Mouse (Mus musculus) heart, embryonic 14.5 days (tissue): ENCODE measurements around the gene Prc1. TPM values are rescaled to one million over a fixed set of nuclear protein-coding genes. Genes with fewer than 3 reads are reported as not detected.
A peak's percentile ranks its signal among the peaks of the same experiment; 100 is the strongest.

ENCODE experiments used
- ATAC-seq: fragments of 200-750 bp; cut with Nextera tagmentation; 2 replicates; pipeline ENCODE4 v1.8.0; 2017; ENCODE audit warnings: low read depth, moderate TSS enrichment; ENCODE audit not compliant: insufficient number of reproducible peaks, insufficient read depth, low FRiP score
- H3K27ac ChIP-seq, 2 experiments: fragments of 200-500 bp in 1 of 2; fragments of 300-500 bp in 1 of 2; sonication (generic) in 1 of 2; replicated peaks in 1 of 2; 2 replicates each; pipeline ENCODE4 v1.5.1; 2012 to 2014; ENCODE audit warnings: low read depth in 2 of 2, low read length in 2 of 2, control low read depth in 1 of 2, mild to moderate bottlenecking in 1 of 2, mixed read lengths in 1 of 2; ENCODE audit not compliant: control insufficient read depth in 1 of 2, insufficient read depth in 1 of 2
- H3K27me3 ChIP-seq: fragments of 300-500 bp; sonication (generic); 2 replicates; pipeline ENCODE4 v1.6.1; 2014; ENCODE audit warnings: mild to moderate bottlenecking, low read length, control low read depth; ENCODE audit not compliant: control insufficient read depth, insufficient read depth
- H3K36me3 ChIP-seq: fragments of 300-500 bp; sonication (generic); 2 replicates; pipeline ENCODE4 v1.6.1; 2014; ENCODE audit warnings: mild to moderate bottlenecking, control low read depth, low read length, mixed read lengths; ENCODE audit not compliant: control insufficient read depth, insufficient read depth
- H3K4me1 ChIP-seq, 2 experiments: fragments of 200-500 bp in 1 of 2; fragments of 300-500 bp in 1 of 2; sonication (generic) in 1 of 2; 2 replicates each; pipeline ENCODE4 v1.6.1; 2012 to 2014; ENCODE audit warnings: low read length in 2 of 2, control low read depth in 1 of 2, mixed read lengths in 1 of 2; ENCODE audit not compliant: control insufficient read depth in 2 of 2, insufficient read depth in 2 of 2
- H3K4me2 ChIP-seq: fragments of 300-500 bp; sonication (generic); 2 replicates; pipeline ENCODE4 v1.6.1; 2014; ENCODE audit warnings: mild to moderate bottlenecking, low read length
- H3K4me3 ChIP-seq, 2 experiments: fragments of 200-500 bp in 1 of 2; fragments of 300-500 bp in 1 of 2; sonication (generic) in 1 of 2; 2 replicates each; pipeline ENCODE4 v1.5.1; 2012 to 2014; ENCODE audit warnings: low read length in 2 of 2, mild to moderate bottlenecking in 2 of 2, control low read depth in 1 of 2, low read depth in 1 of 2, moderate library complexity in 1 of 2; ENCODE audit not compliant: control insufficient read depth in 1 of 2, insufficient read depth in 1 of 2
- H3K9ac ChIP-seq: fragments of 300-500 bp; sonication (generic); 2 replicates; pipeline ENCODE4 v1.6.1; 2014; ENCODE audit warnings: mild to moderate bottlenecking, low read length
- H3K9me3 ChIP-seq: fragments of 300-500 bp; sonication (generic); 2 replicates; pipeline ENCODE4 v1.6.1; 2016; ENCODE audit warnings: low read length, control low read depth; ENCODE audit not compliant: control insufficient read depth
- WGBS: fragments of 180-500 bp; shearing (Covaris S2); extraction: QIAGEN DNeasy Blood & Tissue Kit; methylation state at CpG from one replicate; pipeline ENCODE4 v1.1.7; 2014; 5-methylcytosine and 5-hydroxymethylcytosine counted together
- polyA plus RNA-seq: library from polyadenylated mRNA; unstranded; fragments of >200 nt; fragmentation: Nextera tagmentation; extraction: Ambion mirVana; gene quantifications from 2 replicates; pipeline ENCODE4 v1.2.1, GENCODE M21; 2014

Gene Prc1
- polyA plus RNA-seq, 1 experiment from 2014 or later, result 148 TPM

GRCm38 (mm10) chr7:80358039-80358438 is 63.8 kb downstream of the Prc1 start:
- ATAC-seq, result no peak
- peaks cover 95% of the 10 kb centered on the region for H3K36me3 ChIP-seq
- WGBS, result 51% methylated on average over 4 of the region's 4 CpGs

GRCm38 (mm10) chr7:80360435-80360834 is 66.2 kb downstream of the Prc1 start:
- H3K9ac ChIP-seq, result no peak overlapping the region
- H3K9me3 ChIP-seq, result 0 out of 2 replicates have a peak, but pooled peaks cover 4% of the 10 kb centered on the region
- no peak overlapping the region for H3K4me3 ChIP-seq
- H3K27me3 ChIP-seq, result no peaks in the 10 kb centered on the region
- no peak for ATAC-seq
- H3K27ac ChIP-seq, result no peak overlapping the region
- H3K4me2 ChIP-seq, result no peak overlapping the region
- 50% methylated on average over 3 of the region's 3 CpGs for WGBS
- H3K4me1 ChIP-seq, result peaks cover 0 to 2% of the 10 kb centered on the region in 2 experiments; a peak in 1 of 4 replicates
- H3K36me3 ChIP-seq, result peaks cover 96% of the 10 kb centered on the region

More at GRCm38 (mm10) chr7:80358039-80358438, 63.8 kb downstream of the Prc1 start:
- Histone ChIP-seq H3K27ac (peak overlapping the region in 1 of 2 experiments; percentile 44; a peak in 2 of 4 replicates), H3K27me3 (no peaks in the 10 kb centered on the region), H3K4me1 (peaks cover 0 to 2% of the 10 kb centered on the region in 2 experiments; a peak in 1 of 4 replicates), H3K4me2 (no peak overlapping the region), H3K4me3 (no peak overlapping the region), H3K9ac (no peak overlapping the region), H3K9me3 (no peaks in the 10 kb centered on the region)

GRCm38 (mm10) chr7:80365759-80366158 is 71.5 kb downstream of the Prc1 start:
- H3K9me3 ChIP-seq, result 0 out of 2 replicates have a peak, but pooled peaks cover 4% of the 10 kb centered on the region
- no peak overlapping the region for H3K4me2 ChIP-seq
- no peak for ATAC-seq
- no peaks in the 10 kb centered on the region for H3K27me3 ChIP-seq
- peaks cover 10 to 20% of the 10 kb centered on the region in 2 experiments for H3K4me1 ChIP-seq
- H3K9ac ChIP-seq, result no peak overlapping the region
- no peak overlapping the region for H3K4me3 ChIP-seq
- 56% methylated on average over 2 of the region's 2 CpGs for WGBS
- H3K27ac ChIP-seq, result no peak overlapping the region
- H3K36me3 ChIP-seq, result peaks cover 72% of the 10 kb centered on the region

Other genes starting within 250 kb of the Prc1 start
- gene Idh2, start 179.1 kb upstream of the Prc1 start, polyA plus RNA-seq, result 2,473 and 2,606 TPM in 2 replicates
- gene Sema4b, start 107.6 kb upstream of the Prc1 start, polyA plus RNA-seq, result 11.8 and 12.4 TPM in 2 replicates
- 56.1 and 57.6 TPM in 2 replicates for gene Cib1, start 61.6 kb upstream of the Prc1 start, polyA plus RNA-seq
- 3.3 and 3.6 TPM in 2 replicates for gene Gdpgp1, start 61.6 kb upstream of the Prc1 start, polyA plus RNA-seq
- gene Ttll13, start 48.1 kb upstream of the Prc1 start, polyA plus RNA-seq, result 0.62 and 1.6 TPM in 2 replicates
- 41.8 and 42.8 TPM in 2 replicates for gene Ngrn, start 33.2 kb upstream of the Prc1 start, polyA plus RNA-seq
- 11.4 and 12.0 TPM in 2 replicates for gene Vps33b, start 24.8 kb upstream of the Prc1 start, polyA plus RNA-seq
- 7.6 and 7.8 TPM in 2 replicates for gene Rccd1, start 30.0 kb downstream of the Prc1 start, polyA plus RNA-seq
- 11.2 and 12.0 TPM in 2 replicates for gene Unc45a, start 46.6 kb downstream of the Prc1 start, polyA plus RNA-seq
- 18.2 and 23.1 TPM in 2 replicates for gene Hddc3, start 48.7 kb downstream of the Prc1 start, polyA plus RNA-seq
- 15.9 and 19.5 TPM in 2 replicates for gene Man2a2, start 76.9 kb downstream of the Prc1 start, polyA plus RNA-seq
- 12.3 and 13.5 TPM in 2 replicates for gene Fes, start 93.5 kb downstream of the Prc1 start, polyA plus RNA-seq
- 17.9 and 25.2 TPM in 2 replicates for gene Furin, start 111.0 kb downstream of the Prc1 start, polyA plus RNA-seq
- 16.3 and 16.5 TPM in 2 replicates for gene Blm, start 240.7 kb downstream of the Prc1 start, polyA plus RNA-seq